Mouse (Mus musculus) myocyte (in vitro differentiated cells): ENCODE measurements at regions not wholly inside any gene's neighbourhood (a gene's known extent, or its start where the extent isn't known, plus 50 kb on each side); places are given as distances from the start of the nearest gene placed in this dataset.

Experiments
- H3K27me3 ChIP-seq: one replicate; pipeline ENCODE4 v1.6.1; 2011; ENCODE audit not compliant: control insufficient read depth, insufficient read depth, insufficient read length
- H3K36me3 ChIP-seq: one replicate; pipeline ENCODE4 v1.6.1; 2011; ENCODE audit not compliant: control insufficient read depth, insufficient read depth
- H3K4me2 ChIP-seq: one replicate; pipeline ENCODE4 v1.6.1; 2011; ENCODE audit warnings: low read depth, control low read depth
- H3K4me3 ChIP-seq: one replicate; pipeline ENCODE4 v1.5.1; 2011; ENCODE audit warnings: mild to moderate bottlenecking, control low read depth, moderate library complexity
- H3K79me2 ChIP-seq: one replicate; pipeline ENCODE4 v1.6.1; 2011; ENCODE audit not compliant: control insufficient read depth, insufficient read depth
- H3ac ChIP-seq: one replicate; pipeline ENCODE4 v1.6.1; 2011; ENCODE audit not compliant: control insufficient read depth, insufficient read length
- CEBPB ChIP-seq: IDR thresholded peaks from 2 replicates; pipeline ENCODE4 v1.6.1; 2011; ENCODE audit warnings: mild to moderate bottlenecking, moderate library complexity; ENCODE audit not compliant: poor library complexity, insufficient read depth, severe bottlenecking
- E2F4 ChIP-seq: IDR thresholded peaks from one replicate; pipeline ENCODE4 v1.6.1; 2011; ENCODE audit warnings: mild to moderate bottlenecking, control low read depth, moderate library complexity; ENCODE audit not compliant: insufficient read depth
- MAX ChIP-seq: IDR thresholded peaks from one replicate; pipeline ENCODE4 v1.6.1; 2011; ENCODE audit warnings: low read depth, mild to moderate bottlenecking, control low read depth
- MYOD1 ChIP-seq, 3 experiments: IDR thresholded peaks; one replicate each; pipeline ENCODE4 v1.6.1; 2011; ENCODE audit warnings: control low read depth in 2 of 3, low read depth in 2 of 3, mild to moderate bottlenecking in 2 of 3, moderate library complexity in 1 of 3; ENCODE audit not compliant: insufficient read length in 2 of 3, control insufficient read depth in 1 of 3
- MYOG ChIP-seq, 3 experiments: IDR thresholded peaks; one replicate each; pipeline ENCODE4 v1.6.1; 2011; ENCODE audit warnings: control low read depth in 2 of 3, low read depth in 2 of 3, mild to moderate bottlenecking in 2 of 3; ENCODE audit not compliant: insufficient read length in 2 of 3, control insufficient read depth in 1 of 3, insufficient read depth in 1 of 3
- POLR2A ChIP-seq: IDR thresholded peaks from one replicate; pipeline ENCODE4 v1.6.1; 2011; ENCODE audit warnings: low read depth, mild to moderate bottlenecking, control low read depth, moderate library complexity; ENCODE audit not compliant: insufficient read length
- POLR2AphosphoS2 ChIP-seq: IDR thresholded peaks from one replicate; pipeline ENCODE4 v1.6.1; 2011; ENCODE audit warnings: low read depth, control low read depth; ENCODE audit not compliant: insufficient read length
- REST ChIP-seq: IDR thresholded peaks from one replicate; pipeline ENCODE4 v1.6.1; 2011; ENCODE audit warnings: mild to moderate bottlenecking, control low read depth, moderate library complexity; ENCODE audit not compliant: insufficient read depth, insufficient read length
- SRF ChIP-seq: IDR thresholded peaks from one replicate; pipeline ENCODE4 v1.6.1; 2011; ENCODE audit warnings: low read depth; ENCODE audit not compliant: control insufficient read depth, insufficient read length
- TCF12 ChIP-seq: IDR thresholded peaks from one replicate; pipeline ENCODE4 v1.6.1; 2011; ENCODE audit warnings: mild to moderate bottlenecking, control low read depth; ENCODE audit not compliant: poor library complexity, insufficient read depth, severe bottlenecking
- TCF3 ChIP-seq: IDR thresholded peaks from one replicate; pipeline ENCODE4 v1.6.1; 2011; ENCODE audit warnings: low read depth, control low read depth; ENCODE audit not compliant: insufficient read length
- USF1 ChIP-seq: IDR thresholded peaks from one replicate; pipeline ENCODE4 v1.6.1; 2011; ENCODE audit warnings: low read depth, mild to moderate bottlenecking, control low read depth, moderate library complexity

DNA sequence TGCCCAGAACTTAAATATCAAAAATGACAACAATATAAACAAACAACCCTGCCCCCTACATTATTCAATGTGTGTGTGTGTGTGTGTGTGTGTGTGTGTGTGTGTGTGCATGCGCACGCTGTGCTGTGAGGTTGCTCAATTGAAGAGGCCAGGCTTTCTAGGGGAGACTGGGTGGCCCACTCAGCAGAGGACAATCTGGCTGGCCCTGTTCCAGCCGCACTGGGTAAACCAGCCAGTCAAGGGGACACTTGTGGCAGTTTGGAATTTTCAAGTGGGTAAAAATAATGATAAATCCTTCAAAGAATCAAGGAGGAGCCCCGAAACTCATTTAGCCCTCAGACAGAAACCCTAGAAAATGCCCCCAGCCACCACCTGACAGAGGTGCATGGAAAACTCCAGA is 128.5 kb downstream of the Gm5426 start:
- Histone ChIP-seq H3K4me3 (no peak overlapping the region), H3K4me2 (peak overlapping the region; percentile 59), H3K27me3 (no peaks in the 10 kb centered on the region), H3K36me3 (no peaks in the 10 kb centered on the region), H3K79me2 (no peaks in the 10 kb centered on the region), H3ac (no peak overlapping the region)
- TF ChIP-seq CEBPB = no peak
- no peak for TF ChIP-seq REST
- no peak for TF ChIP-seq SRF
- TF ChIP-seq POLR2A = no peak
- no peak for TF ChIP-seq POLR2AphosphoS2
- no peak for TF ChIP-seq TCF3
- TF ChIP-seq USF1 = no peak
- TF ChIP-seq MAX = no peak
- TF ChIP-seq TCF12 = no peak
- no peak for TF ChIP-seq MYOD1 (IDR thresholded peaks at IDR 0.05; ENCODE audit: control insufficient read depth in 1 of 3, insufficient read length in 2 of 3, low read depth in 2 of 3)
- no peak for TF ChIP-seq MYOG (IDR thresholded peaks at IDR 0.05; ENCODE audit: control insufficient read depth in 1 of 3, insufficient read depth in 1 of 3, insufficient read length in 2 of 3, low read depth in 2 of 3)
- TF ChIP-seq E2F4 = no peak

DNA sequence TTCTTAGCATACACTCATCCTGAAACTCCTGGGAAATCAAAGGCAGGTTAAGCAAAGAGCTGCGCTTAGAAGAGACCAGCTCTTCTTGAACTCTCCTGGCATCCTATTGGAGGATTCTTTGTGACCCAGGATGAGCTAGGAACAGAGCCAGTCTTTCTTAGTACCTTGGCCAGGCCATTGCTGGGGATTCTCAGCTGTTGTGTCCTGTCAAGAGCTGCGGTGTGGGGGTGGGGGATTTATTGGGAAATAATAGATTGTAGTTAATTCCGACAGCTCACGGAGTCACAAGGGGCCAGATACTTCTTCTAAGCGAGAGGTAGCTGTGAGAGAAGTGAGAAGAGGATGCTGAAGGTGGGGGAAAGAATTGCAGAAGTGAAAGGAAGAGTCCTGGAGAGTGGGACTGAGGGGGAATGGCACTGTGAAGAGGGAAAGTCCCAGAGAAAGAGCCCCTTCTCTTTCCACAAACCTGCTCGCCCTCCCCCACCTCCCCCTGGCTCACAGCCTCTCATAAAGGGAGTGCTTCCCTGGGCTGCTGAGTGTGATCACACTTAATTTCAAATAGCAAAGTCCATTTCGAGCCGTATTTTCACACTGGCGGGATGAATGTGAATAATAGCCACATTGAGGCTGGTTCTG is 129.8 kb downstream of the Gm5426 start:
- Histone ChIP-seq H3K79me2 (no peaks in the 10 kb centered on the region), H3K27me3 (no peaks in the 10 kb centered on the region), H3K4me3 (no peak overlapping the region), H3ac (no peak overlapping the region), H3K36me3 (no peaks in the 10 kb centered on the region), H3K4me2 (peak overlapping the region; percentile 52)
- peak; percentile 95 to 96 (median 95) for TF ChIP-seq MYOD1 (IDR thresholded peaks at IDR 0.05; ENCODE audit: control insufficient read depth in 1 of 3, insufficient read length in 2 of 3, low read depth in 2 of 3)
- TF ChIP-seq TCF3 = peak; percentile 13
- TF ChIP-seq SRF = no peak
- peak; percentile 71 for TF ChIP-seq TCF12
- TF ChIP-seq CEBPB = 0 out of 2 replicates have a peak, but pooled peaks have one; percentile 18
- TF ChIP-seq MYOG (IDR thresholded peaks at IDR 0.05; ENCODE audit: control insufficient read depth in 1 of 3, insufficient read depth in 1 of 3, insufficient read length in 2 of 3, low read depth in 2 of 3) = peak in 1 of 3 experiments; percentile 40

DNA sequence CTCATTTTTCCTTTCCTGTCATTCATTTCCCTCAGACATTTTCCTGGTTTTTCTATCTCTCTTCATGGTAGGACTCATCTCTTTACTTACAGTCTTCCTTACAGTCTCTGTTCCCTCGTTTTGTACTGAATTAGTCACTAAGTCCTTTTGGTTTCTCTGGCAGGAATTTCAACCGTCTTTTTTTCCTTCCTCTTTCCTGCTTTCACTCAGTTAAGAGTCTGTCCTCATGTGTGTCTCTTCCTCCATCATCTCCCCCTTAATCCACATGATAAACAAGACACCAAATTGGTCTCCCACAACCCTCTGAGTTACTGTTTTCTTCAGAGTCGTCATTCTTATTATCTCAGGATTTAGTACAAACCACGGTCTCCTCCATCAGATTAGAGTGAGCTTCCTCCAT is 131.2 kb downstream of the Gm5426 start:
- no peak for TF ChIP-seq MYOD1 (IDR thresholded peaks at IDR 0.05; ENCODE audit: control insufficient read depth in 1 of 3, insufficient read length in 2 of 3, low read depth in 2 of 3)
- TF ChIP-seq POLR2A = no peak
- no peak for TF ChIP-seq TCF12
- no peak for TF ChIP-seq MAX
- TF ChIP-seq SRF = no peak
- no peak for TF ChIP-seq TCF3
- TF ChIP-seq E2F4 = no peak
- no peak for TF ChIP-seq POLR2AphosphoS2
- no peak for TF ChIP-seq MYOG (IDR thresholded peaks at IDR 0.05; ENCODE audit: control insufficient read depth in 1 of 3, insufficient read depth in 1 of 3, insufficient read length in 2 of 3, low read depth in 2 of 3)
- no peak for TF ChIP-seq REST
- no peak for TF ChIP-seq USF1
- no peak for TF ChIP-seq CEBPB
- no peaks in the 10 kb centered on the region for H3K79me2 ChIP-seq

DNA sequence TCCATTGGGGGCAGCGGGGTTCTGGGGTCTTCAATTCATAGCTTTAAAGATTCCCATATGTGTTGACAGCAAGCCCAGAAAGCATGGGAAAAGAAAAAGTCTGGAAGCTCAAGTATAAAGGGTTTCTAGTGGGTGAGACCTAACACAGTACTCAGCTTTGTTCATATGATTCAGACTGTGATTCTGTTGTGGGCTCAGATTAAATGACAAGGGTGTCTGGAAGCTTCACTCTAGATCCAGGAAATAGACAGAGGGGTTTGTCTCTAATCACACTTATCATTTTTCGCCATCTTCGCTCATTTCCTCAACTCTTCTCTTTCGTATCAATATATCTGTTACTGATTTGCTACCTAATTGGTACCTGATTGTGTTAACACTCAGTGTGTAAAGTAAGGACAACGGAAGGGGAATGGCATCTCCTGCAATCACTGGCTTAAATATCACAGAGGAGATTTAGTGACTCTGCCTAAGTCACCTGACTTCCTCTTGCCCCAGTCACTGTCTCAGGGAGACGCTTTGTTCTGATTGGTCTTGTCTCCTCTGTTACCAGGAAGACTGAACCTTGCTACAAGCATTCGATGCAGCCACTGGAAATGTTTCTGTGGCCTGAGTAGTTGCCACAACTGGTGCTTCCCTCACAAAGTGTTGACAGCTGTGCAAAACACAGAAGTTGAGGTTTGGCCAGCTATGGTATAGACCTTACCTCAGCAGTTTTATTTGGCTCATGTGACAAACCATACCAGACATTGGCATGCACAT is 137.4 kb downstream of the Gm5426 start:
- no peaks in the 10 kb centered on the region for H3K27me3 ChIP-seq
- no peak overlapping the region for H3ac ChIP-seq
- TF ChIP-seq MYOG (IDR thresholded peaks at IDR 0.05; ENCODE audit: control insufficient read depth in 1 of 3, insufficient read depth in 1 of 3, insufficient read length in 2 of 3, low read depth in 2 of 3) = peak in 1 of 3 experiments; percentile 55
- TF ChIP-seq TCF3 = peak; percentile 5
- TF ChIP-seq REST = no peak
- no peak for TF ChIP-seq CEBPB
- TF ChIP-seq MYOD1 (IDR thresholded peaks at IDR 0.05; ENCODE audit: control insufficient read depth in 1 of 3, insufficient read length in 2 of 3, low read depth in 2 of 3) = peak in 2 of 3 experiments; percentile 80 to 87
- peak; percentile 45 for TF ChIP-seq USF1
- peak; percentile 41 for TF ChIP-seq TCF12

More for the DNA sequence above, 131.2 kb downstream of the Gm5426 start:
- H3K27me3 ChIP-seq = no peaks in the 10 kb centered on the region
- no peak overlapping the region for H3K4me2 ChIP-seq
- H3K4me3 ChIP-seq = no peak overlapping the region
- no peak overlapping the region for H3ac ChIP-seq
- H3K36me3 ChIP-seq = no peaks in the 10 kb centered on the region

More for the DNA sequence above, 137.4 kb downstream of the Gm5426 start:
- Histone ChIP-seq H3K4me2 (peak overlapping the region; percentile 26), H3K36me3 (no peaks in the 10 kb centered on the region), H3K79me2 (no peaks in the 10 kb centered on the region), H3K4me3 (no peak overlapping the region)
